Mouse (Mus musculus): ENCODE measurements around the gene Dis3l2. TPM values are rescaled to one million over a fixed set of nuclear protein-coding genes. Genes with fewer than 3 reads are reported as not detected.

The Dis3l2 gene
- polyA plus RNA-seq, 1 experiment from 2014 or later, result 34.3 TPM

DNA sequence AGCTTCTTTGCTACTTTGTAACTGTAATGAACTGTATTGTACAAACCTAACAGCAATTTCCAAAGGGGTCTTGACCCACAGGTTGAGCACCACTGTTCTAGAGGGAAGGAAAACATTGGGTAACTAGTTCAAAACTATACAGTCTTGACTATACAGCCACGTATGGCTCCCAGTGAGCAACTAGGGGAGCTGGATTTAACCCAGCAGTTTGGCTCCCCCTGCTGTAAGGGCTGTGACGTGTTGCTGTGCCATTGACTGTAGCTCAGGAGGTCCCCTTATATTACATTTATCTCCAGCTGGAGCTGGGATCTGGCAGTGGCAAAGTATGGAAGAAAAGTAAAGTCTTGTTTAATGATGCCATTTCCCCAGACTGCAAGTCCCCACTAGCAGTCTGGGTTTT is 4.9 kb upstream of the Dis3l2 start:
- H3K4me1 ChIP-seq, result peaks cover 6% of the 10 kb centered on the region

DNA sequence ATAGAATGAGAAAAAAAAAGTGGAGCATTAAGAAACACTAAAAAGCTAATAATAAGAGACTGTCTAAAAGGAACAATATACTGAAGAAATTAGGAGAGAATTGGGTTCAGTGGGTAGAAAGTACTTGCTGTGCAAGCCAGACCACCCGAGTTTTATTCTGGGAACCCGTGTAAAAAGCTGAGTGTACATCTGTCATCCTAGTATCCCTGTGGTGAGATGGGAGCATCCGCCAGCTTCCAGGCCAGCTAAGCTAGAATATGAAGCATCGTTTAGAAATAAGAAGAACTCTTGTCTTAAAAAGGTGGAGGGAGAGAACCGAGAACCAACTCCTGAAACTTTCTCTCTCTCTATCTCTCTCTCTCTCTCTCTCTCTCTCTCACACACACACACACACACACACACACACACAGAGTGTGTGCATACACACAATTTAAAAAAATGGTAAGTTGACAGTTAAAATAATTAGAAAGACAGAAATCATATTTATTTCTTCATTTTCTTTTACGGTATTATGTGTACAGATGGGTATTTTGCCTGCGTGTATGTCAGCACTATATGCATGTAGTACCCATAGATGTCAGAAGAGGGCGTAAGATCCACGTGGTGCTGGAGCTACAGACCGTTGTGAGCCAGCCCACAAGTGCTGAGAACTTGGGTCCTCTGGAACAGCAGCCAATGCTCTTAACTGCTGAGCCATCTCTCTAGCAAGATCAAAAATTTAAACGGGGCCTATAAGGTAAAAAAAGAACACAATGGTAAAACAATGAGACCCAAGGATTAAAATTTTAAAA is 4.1 kb upstream of the Dis3l2 start:
- no peak for DNase-seq (ENCODE audit: low spot score)
- no peak overlapping the region for H3K27ac ChIP-seq (replicated peaks)
- H3K4me3 ChIP-seq, result no peak overlapping the region
- no peaks in the 10 kb centered on the region for H3K36me3 ChIP-seq (replicated peaks)
- no peaks in the 10 kb centered on the region for H3K27me3 ChIP-seq (replicated peaks; ENCODE audit: low read depth, poor library complexity, severe bottlenecking)
- 65% methylated on average over 11 of the region's 11 CpGs for WGBS
- no peaks in the 10 kb centered on the region for H3K9me3 ChIP-seq
- H3K4me1 ChIP-seq, result peaks cover 11% of the 10 kb centered on the region

More for the DNA sequence above, 4.9 kb upstream of the Dis3l2 start:
- WGBS, result 32% methylated on average over 2 of the region's 2 CpGs
- DNase-seq (ENCODE audit: low spot score), result no peak
- H3K27me3 ChIP-seq (replicated peaks; ENCODE audit: low read depth, poor library complexity, severe bottlenecking), result no peaks in the 10 kb centered on the region
- no peak overlapping the region for H3K4me3 ChIP-seq
- no peaks in the 10 kb centered on the region for H3K36me3 ChIP-seq (replicated peaks)
- H3K27ac ChIP-seq (replicated peaks), result no peak overlapping the region
- no peaks in the 10 kb centered on the region for H3K9me3 ChIP-seq

- H3K36me3 ChIP-seq (replicated peaks), result no peaks in the 10 kb centered on the region
- H3K27me3 ChIP-seq (replicated peaks; ENCODE audit: low read depth, poor library complexity, severe bottlenecking), result no peaks in the 10 kb centered on the region
- no peak overlapping the region for H3K4me3 ChIP-seq
- H3K4me1 ChIP-seq, result peaks cover 19% of the 10 kb centered on the region
- 76% methylated on average over 7 of the region's 7 CpGs for WGBS
- H3K9me3 ChIP-seq, result no peaks in the 10 kb centered on the region
- H3K27ac ChIP-seq (replicated peaks), result no peak overlapping the region
- no peak for DNase-seq (ENCODE audit: low spot score)
Observed at GRCm38 (mm10) chr1:86700367-86700766, 3.2 kb upstream of the Dis3l2 start.

DNA sequence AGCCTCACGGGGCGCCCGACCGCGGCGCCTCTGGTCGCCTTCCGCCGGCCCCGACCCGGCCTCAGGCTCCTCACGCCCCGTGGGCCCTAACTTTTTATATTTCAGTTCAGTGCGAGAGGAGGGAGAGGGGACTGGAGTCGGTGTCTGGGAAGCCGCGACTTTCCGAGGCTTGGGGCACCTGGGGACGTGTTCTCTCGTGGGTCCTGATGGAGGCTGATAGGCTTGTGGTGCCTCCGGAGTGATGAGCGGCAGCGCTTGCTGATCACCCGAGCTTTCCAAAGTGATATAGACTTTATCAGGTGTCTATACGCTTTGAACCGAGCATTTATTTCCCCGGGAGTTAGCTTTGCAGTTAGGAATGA is 338 bp downstream of the Dis3l2 start:
- H3K36me3 ChIP-seq (replicated peaks), result no peaks in the 10 kb centered on the region
- no peaks in the 10 kb centered on the region for H3K27me3 ChIP-seq (replicated peaks; ENCODE audit: low read depth, poor library complexity, severe bottlenecking)
- peak overlapping the region; percentile 96 for H3K27ac ChIP-seq (replicated peaks)
- H3K9me3 ChIP-seq, result no peaks in the 10 kb centered on the region
- peak overlapping the region; percentile 93 for H3K4me3 ChIP-seq
- whole genome bisulfite sequencing, result under 1% methylated on average over 27 of the region's 27 CpGs
- peaks cover 28% of the 10 kb centered on the region for H3K4me1 ChIP-seq
- DNase-seq (ENCODE audit: low spot score), result no peak

DNA sequence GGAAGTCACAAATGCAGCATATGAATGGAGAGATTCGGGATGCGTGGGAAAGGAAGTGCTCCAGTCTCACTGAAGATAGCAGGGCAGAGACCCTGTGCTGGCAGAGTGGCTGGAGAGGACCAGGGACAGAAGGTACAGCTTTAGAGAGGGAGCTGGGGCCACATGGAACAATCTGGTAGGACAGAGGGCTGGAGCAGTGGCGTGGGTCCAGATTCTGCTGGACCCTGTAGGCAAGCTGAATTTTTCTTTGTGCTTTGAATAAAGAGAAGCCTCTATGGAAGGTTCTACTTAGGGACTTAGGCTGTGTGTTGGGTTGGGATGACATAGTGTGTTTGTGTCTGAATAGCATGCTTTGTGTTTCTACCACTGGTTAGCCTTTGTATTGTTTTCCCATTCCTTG is 1.9 kb downstream of the Dis3l2 start:
- Histone ChIP-seq H3K4me3 (no peak overlapping the region), H3K27me3 (replicated peaks; ENCODE audit: low read depth, poor library complexity, severe bottlenecking) (no peaks in the 10 kb centered on the region), H3K27ac (replicated peaks) (no peak overlapping the region), H3K9me3 (no peaks in the 10 kb centered on the region), H3K36me3 (replicated peaks) (no peaks in the 10 kb centered on the region), H3K4me1 (peaks cover 28% of the 10 kb centered on the region)
- DNase-seq (ENCODE audit: low spot score), result no peak
- WGBS, result 90% methylated on average over 3 of the region's 3 CpGs

- Histone ChIP-seq H3K27ac (replicated peaks) (no peak overlapping the region), H3K4me1 (peaks cover 16% of the 10 kb centered on the region), H3K4me3 (no peak overlapping the region), H3K9me3 (no peaks in the 10 kb centered on the region), H3K36me3 (replicated peaks) (no peaks in the 10 kb centered on the region), H3K27me3 (replicated peaks; ENCODE audit: low read depth, poor library complexity, severe bottlenecking) (no peaks in the 10 kb centered on the region)
- DNase-seq (ENCODE audit: low spot score), result no peak
- 91% methylated on average over 4 of the region's 4 CpGs for WGBS
Observed at GRCm38 (mm10) chr1:86709546-86709945, 5.9 kb downstream of the Dis3l2 start.

DNA sequence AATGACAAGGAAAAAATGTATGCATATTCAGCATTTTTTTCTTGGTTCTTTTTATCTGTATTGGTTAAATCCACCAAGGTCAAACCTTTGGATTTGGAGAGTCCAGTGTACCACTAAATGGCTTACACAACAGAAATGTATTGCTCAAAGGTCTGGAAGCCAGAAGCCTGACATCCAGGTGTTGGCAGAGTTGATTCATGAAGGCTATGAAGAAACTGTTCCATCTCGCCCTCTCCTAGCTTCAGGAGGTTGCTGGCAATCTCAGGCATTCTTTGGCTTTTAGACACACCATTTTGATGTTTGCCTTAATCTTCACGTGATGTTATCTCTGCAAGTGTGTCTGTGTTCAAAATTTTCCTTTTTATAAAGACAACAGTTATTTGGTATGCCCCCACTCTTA is 8.4 kb downstream of the Dis3l2 start:
- no peak for DNase-seq (ENCODE audit: low spot score)
- Histone ChIP-seq H3K4me1 (no peaks in the 10 kb centered on the region), H3K27ac (replicated peaks) (no peak overlapping the region), H3K27me3 (replicated peaks; ENCODE audit: low read depth, poor library complexity, severe bottlenecking) (no peaks in the 10 kb centered on the region), H3K4me3 (no peak overlapping the region), H3K36me3 (replicated peaks) (no peaks in the 10 kb centered on the region), H3K9me3 (no peaks in the 10 kb centered on the region)
- 86% methylated on average over 2 of the region's 2 CpGs for WGBS

GRCm38 (mm10) chr1:86713054-86713453 is 9.4 kb downstream of the Dis3l2 start:
- H3K27ac ChIP-seq (replicated peaks), result no peak overlapping the region
- no peak for DNase-seq (ENCODE audit: low spot score)
- H3K9me3 ChIP-seq, result no peaks in the 10 kb centered on the region
- no peaks in the 10 kb centered on the region for H3K27me3 ChIP-seq (replicated peaks; ENCODE audit: low read depth, poor library complexity, severe bottlenecking)
- H3K36me3 ChIP-seq (replicated peaks), result no peaks in the 10 kb centered on the region
- H3K4me1 ChIP-seq, result no peaks in the 10 kb centered on the region
- no peak overlapping the region for H3K4me3 ChIP-seq
- WGBS, result 91% methylated on average over 4 of the region's 4 CpGs

- Histone ChIP-seq H3K4me3 (no peak overlapping the region), H3K4me1 (no peaks in the 10 kb centered on the region), H3K9me3 (no peaks in the 10 kb centered on the region), H3K27me3 (replicated peaks; ENCODE audit: low read depth, poor library complexity, severe bottlenecking) (no peaks in the 10 kb centered on the region), H3K36me3 (replicated peaks) (no peaks in the 10 kb centered on the region), H3K27ac (replicated peaks) (no peak overlapping the region)
- 91% methylated on average over 1 of the region's 1 CpGs for WGBS
- no peak for DNase-seq (ENCODE audit: low spot score)
Observed at GRCm38 (mm10) chr1:86718190-86718589, 14.6 kb downstream of the Dis3l2 start.

- Histone ChIP-seq H3K36me3 (replicated peaks) (no peaks in the 10 kb centered on the region), H3K4me3 (no peak overlapping the region), H3K27me3 (replicated peaks; ENCODE audit: low read depth, poor library complexity, severe bottlenecking) (no peaks in the 10 kb centered on the region), H3K27ac (replicated peaks) (no peak overlapping the region), H3K9me3 (no peaks in the 10 kb centered on the region), H3K4me1 (no peaks in the 10 kb centered on the region)
- WGBS, result 88% methylated on average over 4 of the region's 4 CpGs
- DNase-seq (ENCODE audit: low spot score), result no peak
Observed at GRCm38 (mm10) chr1:86719391-86719790, 15.8 kb downstream of the Dis3l2 start.

DNA sequence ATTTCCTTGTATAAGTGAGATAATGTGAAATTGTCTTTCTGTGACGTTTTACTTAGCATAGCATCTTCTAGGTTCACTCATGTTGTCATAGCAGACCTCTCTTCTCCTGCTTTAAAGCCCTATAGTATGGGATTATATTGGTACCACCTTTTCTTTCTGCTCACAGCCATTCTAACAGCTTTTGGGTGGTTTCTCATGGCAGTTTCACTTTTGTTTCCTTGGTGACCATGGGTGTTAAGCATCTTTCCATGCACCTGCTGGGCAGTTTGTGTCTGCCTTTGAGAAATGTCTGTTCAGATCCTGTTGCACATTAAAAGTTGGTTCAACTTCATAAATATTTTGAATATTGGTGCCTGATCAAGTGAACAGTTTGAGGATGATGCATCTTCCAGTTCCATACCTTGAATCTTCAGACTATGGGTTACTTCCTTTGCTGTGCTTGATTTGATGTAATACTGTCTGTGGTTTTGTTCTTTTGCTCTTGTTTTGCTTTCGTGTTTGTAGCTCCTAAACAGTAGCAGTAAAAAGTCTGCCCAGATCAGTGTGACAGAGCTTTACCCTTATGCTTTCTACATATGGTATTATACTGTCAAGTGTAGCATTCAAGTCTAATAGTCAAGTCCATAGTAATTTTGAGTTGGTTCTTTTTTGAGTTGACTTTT is 29.7 kb downstream of the Dis3l2 start:
- Histone ChIP-seq H3K4me1 (no peaks in the 10 kb centered on the region), H3K4me3 (no peak overlapping the region), H3K36me3 (replicated peaks) (peaks cover 2% of the 10 kb centered on the region; the same call in 1 of the 2 replicates), H3K9me3 (no peaks in the 10 kb centered on the region), H3K27ac (replicated peaks) (no peak overlapping the region), H3K27me3 (replicated peaks; ENCODE audit: low read depth, poor library complexity, severe bottlenecking) (no peaks in the 10 kb centered on the region)
- WGBS, result 74% methylated on average over 2 of the region's 2 CpGs
- no peak for DNase-seq (ENCODE audit: low spot score)

- DNase-seq (ENCODE audit: low spot score), result no peak
- H3K4me1 ChIP-seq, result no peaks in the 10 kb centered on the region
- no peaks in the 10 kb centered on the region for H3K27me3 ChIP-seq (replicated peaks; ENCODE audit: low read depth, poor library complexity, severe bottlenecking)
- H3K9me3 ChIP-seq, result no peaks in the 10 kb centered on the region
- no peak overlapping the region for H3K27ac ChIP-seq (replicated peaks)
- H3K4me3 ChIP-seq, result no peak overlapping the region
- no peaks in the 10 kb centered on the region for H3K36me3 ChIP-seq (replicated peaks)
- WGBS, result 88% methylated on average over 1 of the region's 1 CpGs
Observed at GRCm38 (mm10) chr1:86736414-86736813, 32.8 kb downstream of the Dis3l2 start.

DNA sequence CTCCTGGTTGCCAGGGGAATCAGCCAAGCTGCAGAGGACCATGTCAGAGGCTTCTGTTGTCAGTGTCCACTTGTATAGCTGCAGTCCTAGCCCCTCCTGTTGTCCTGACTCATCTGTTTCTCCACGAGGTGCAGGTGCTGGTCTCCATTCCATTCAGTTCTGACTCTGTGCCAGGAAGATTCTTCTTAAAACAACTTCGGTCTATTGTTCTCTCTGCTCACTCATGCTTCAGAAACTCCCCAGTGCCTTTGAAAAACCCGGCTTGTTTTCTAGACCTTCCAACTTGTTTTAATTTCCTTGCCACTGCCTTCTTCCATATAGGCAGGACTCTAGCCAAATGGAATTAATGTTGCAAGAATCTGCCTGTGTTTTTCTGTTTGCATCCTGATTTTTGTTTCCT is 39.3 kb downstream of the Dis3l2 start:
- Histone ChIP-seq H3K27me3 (replicated peaks; ENCODE audit: low read depth, poor library complexity, severe bottlenecking) (no peaks in the 10 kb centered on the region), H3K4me3 (no peak overlapping the region), H3K9me3 (no peaks in the 10 kb centered on the region), H3K27ac (replicated peaks) (no peak overlapping the region), H3K36me3 (replicated peaks) (peaks cover 34% of the 10 kb centered on the region), H3K4me1 (no peaks in the 10 kb centered on the region)
- no peak for DNase-seq (ENCODE audit: low spot score)
- WGBS, result 68% methylated on average over 3 of the region's 3 CpGs

All from embryonic facial prominence, embryonic 10.5 days (tissue).